Mouse (Mus musculus): ENCODE measurements around the gene Cpeb2.

DNA sequence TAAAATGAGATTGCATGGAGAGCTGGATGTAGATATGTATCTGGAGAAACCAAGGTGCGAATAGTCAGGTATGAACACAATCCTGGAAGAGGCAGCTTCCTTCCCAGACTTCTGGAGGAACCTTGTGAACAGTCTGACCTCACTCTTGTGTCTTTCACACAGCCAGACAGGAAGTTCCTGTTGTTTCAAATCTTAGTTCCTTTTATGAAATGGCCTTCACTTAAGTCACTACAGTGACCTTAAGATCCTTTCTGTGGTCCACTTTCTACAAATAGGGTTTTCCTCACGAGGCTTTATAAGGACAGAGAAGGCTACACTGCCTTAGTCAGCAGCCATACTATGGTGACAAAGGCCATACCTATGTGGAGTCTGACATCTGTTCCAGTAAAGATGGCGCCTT is 47.5 kb upstream of the Cpeb2 start:
- TF ChIP-seq POLR2A (IDR thresholded peaks at IDR 0.05; ENCODE audit: borderline replicate concordance, extremely low read depth, low read depth, low read length) (no peak), CTCF (IDR thresholded peaks at IDR 0.05; ENCODE audit: insufficient read depth, low read length) (no peak)

All from lung, adult 2 months (tissue).